Mouse (Mus musculus) MEL (cell line): ENCODE measurements at regions not wholly inside any gene's neighbourhood (a gene's known extent, or its start where the extent isn't known, plus 50 kb on each side); places are given as distances from the start of the nearest gene placed in this dataset.

Source experiments
- CTCF ChIP-seq, 3 experiments: IDR thresholded peaks in 2 of 3; conservative IDR thresholded peaks in 1 of 3; 2 replicates each; pipeline ENCODE4 v1.5.1; 2011 to 2012; ENCODE audit warnings: low read length in 3 of 3, low read depth in 2 of 3, mild to moderate bottlenecking in 2 of 3, improper control_type of control experiment in 1 of 3, inconsistent platforms in 1 of 3, mixed read lengths in 1 of 3, moderate library complexity in 1 of 3; ENCODE audit not compliant: control insufficient read depth in 1 of 3, insufficient read depth in 1 of 3, poor library complexity in 1 of 3, severe bottlenecking in 1 of 3
- JUND ChIP-seq: IDR thresholded peaks from 2 replicates; pipeline ENCODE4 v1.6.1; 2011; ENCODE audit warnings: low read depth, mild to moderate bottlenecking, improper control_type of control experiment, low read length
- RAD21 ChIP-seq: IDR thresholded peaks from 2 replicates; pipeline ENCODE4 v1.6.1; 2011; ENCODE audit warnings: mild to moderate bottlenecking, low read depth, low read length, improper control_type of control experiment
- TAL1 ChIP-seq: IDR thresholded peaks from 2 replicates; pipeline ENCODE4 v1.6.1; 2012; ENCODE audit warnings: mild to moderate bottlenecking, inconsistent platforms, low read length, moderate library complexity, mixed read lengths
- UBTF ChIP-seq: IDR thresholded peaks from 2 replicates; pipeline ENCODE4 v1.6.1; 2012; ENCODE audit warnings: low read depth, mild to moderate bottlenecking, inconsistent platforms, low read length, improper control_type of control experiment, moderate library complexity, borderline replicate concordance; ENCODE audit not compliant: insufficient read depth
- ZC3H11A ChIP-seq: IDR thresholded peaks from 2 replicates; pipeline ENCODE4 v1.6.1; 2012; ENCODE audit warnings: low read depth, mild to moderate bottlenecking, inconsistent platforms, low read length, improper control_type of control experiment
- ZNF384 ChIP-seq: IDR thresholded peaks from 2 replicates; pipeline ENCODE4 v1.6.1; 2012; ENCODE audit warnings: low read depth, mild to moderate bottlenecking, inconsistent platforms, low read length, improper control_type of control experiment

GRCm38 (mm10) chr12:77528868-77529271 is 290.9 kb downstream of the Fut8 start:
- TF ChIP-seq ZNF384 (no peak), UBTF (no peak), CTCF (IDR thresholded peaks at IDR 0.05 in 2 of 3, conservative IDR thresholded peaks at IDR 0.05 in 1 of 3; ENCODE audit: control insufficient read depth in 1 of 3, insufficient read depth in 1 of 3, low read depth in 2 of 3, low read length in 3 of 3, poor library complexity in 1 of 3, severe bottlenecking in 1 of 3) (no peak), ZC3H11A (no peak), JUND (no peak), TAL1 (no peak), RAD21 (no peak)
